Mouse (Mus musculus) intestine, postnatal 0 days (tissue): ENCODE data around the gene Ppp2r5b. TPM values are rescaled to one million over a fixed set of nuclear protein-coding genes. Genes with fewer than 3 reads are reported as not detected.

Experiments used
- ATAC-seq: fragments of 200-750 bp; cut with Nextera tagmentation; 2 replicates; pipeline ENCODE4 v1.8.0; 2017; ENCODE audit warnings: mild to moderate bottlenecking, moderate TSS enrichment, moderate library complexity
- H3K27ac ChIP-seq: fragments of 300-500 bp; sonication (generic); 2 replicates; pipeline ENCODE4 v1.5.1; 2014; ENCODE audit warnings: mild to moderate bottlenecking, low read depth, low read length, moderate library complexity
- H3K27me3 ChIP-seq: fragments of 300-500 bp; sonication (generic); replicated peaks from 2 replicates; pipeline ENCODE4 v1.6.1; 2014; ENCODE audit warnings: low read length, mixed read lengths; ENCODE audit not compliant: control insufficient read depth, insufficient read depth
- H3K36me3 ChIP-seq: fragments of 300-500 bp; sonication (generic); 2 replicates; pipeline ENCODE4 v1.6.1; 2014; ENCODE audit warnings: mild to moderate bottlenecking, moderate library complexity; ENCODE audit not compliant: control insufficient read depth, insufficient read depth
- H3K4me1 ChIP-seq: fragments of 300-500 bp; sonication (generic); replicated peaks from 2 replicates; pipeline ENCODE4 v1.6.1; 2014; ENCODE audit warnings: antibody characterized with exemption, low read length, mixed read lengths; ENCODE audit not compliant: control insufficient read depth, insufficient read depth
- H3K4me2 ChIP-seq: fragments of 300-500 bp; sonication (generic); replicated peaks from 2 replicates; pipeline ENCODE4 v1.6.1; 2014; ENCODE audit warnings: low read depth, mild to moderate bottlenecking, moderate library complexity
- H3K4me3 ChIP-seq: fragments of 300-500 bp; sonication (generic); 2 replicates; pipeline ENCODE4 v1.5.1; 2014; ENCODE audit warnings: low read depth, low read length
- H3K9ac ChIP-seq: fragments of 300-500 bp; sonication (generic); 2 replicates; pipeline ENCODE4 v1.6.1; 2014; ENCODE audit warnings: mild to moderate bottlenecking, low read depth, low read length
- H3K9me3 ChIP-seq: fragments of 300-500 bp; sonication (generic); 2 replicates; pipeline ENCODE4 v1.6.1; 2016; ENCODE audit warnings: mixed run types; ENCODE audit not compliant: control insufficient read depth
- CTCF ChIP-seq: sonication (generic); IDR thresholded peaks from 2 replicates; pipeline ENCODE4 v1.5.1; 2016; ENCODE audit warnings: low read depth, mild to moderate bottlenecking, control low read depth, antibody characterized with exemption, moderate library complexity
- WGBS: fragments of 180-500 bp; shearing (Covaris S2); extraction: QIAGEN DNeasy Blood & Tissue Kit; methylation state at CpG from one replicate; pipeline ENCODE4 v1.1.7; 2014; 5-methylcytosine and 5-hydroxymethylcytosine counted together
- polyA plus RNA-seq: library from polyadenylated mRNA; unstranded; fragments of >200 nt; fragmentation: Nextera tagmentation; extraction: Ambion mirVana; gene quantifications from 2 replicates; pipeline ENCODE4 v1.2.1, GENCODE M21; 2015

Gene Ppp2r5b
- polyA plus RNA-seq, 1 experiment from 2014 or later: 15.2 TPM

DNA sequence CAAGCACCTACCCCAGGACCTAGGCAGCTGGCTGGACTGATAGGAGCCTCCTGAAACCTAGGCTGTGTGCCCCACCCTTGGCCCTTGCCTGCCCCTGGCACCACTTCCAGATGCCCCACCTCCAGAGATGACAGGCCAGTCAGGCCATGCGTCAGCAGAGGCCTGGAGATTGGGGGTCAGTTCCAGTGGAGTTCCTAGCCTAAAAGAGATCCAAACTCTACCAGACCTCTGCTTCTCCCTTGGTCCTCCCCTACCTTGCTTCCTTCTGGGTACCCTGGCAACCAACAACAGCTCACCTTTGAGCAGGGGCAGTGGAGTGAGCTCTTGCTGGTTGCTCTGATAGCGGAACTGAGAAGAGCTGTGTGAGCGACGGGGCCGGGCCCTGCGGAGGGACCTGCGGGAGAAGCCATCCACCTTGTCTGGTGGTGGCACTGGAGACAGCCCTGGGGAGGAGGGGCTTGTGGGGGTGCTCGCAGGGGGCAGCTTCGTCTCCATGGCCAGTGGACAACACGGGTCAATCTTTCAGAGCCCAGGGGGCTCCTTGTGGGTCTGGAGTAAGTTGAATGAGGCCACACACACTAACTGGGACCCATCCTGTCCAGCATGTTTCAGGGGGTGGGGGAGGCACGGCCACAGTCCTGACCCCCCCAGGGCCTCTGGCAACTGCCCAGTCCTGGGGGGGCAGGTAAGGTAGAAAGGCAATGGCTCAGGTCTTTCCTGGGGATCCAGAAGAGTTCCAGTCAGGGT lies 1.2 kb downstream of the Ppp2r5b start:
- H3K4me3 ChIP-seq: peak overlapping the region; percentile 71
- H3K4me2 ChIP-seq: peak overlapping the region; percentile 88
- H3K9ac ChIP-seq: peak overlapping the region; percentile 74; the same call in 1 of the 2 replicates
- 61% methylated on average over 11 of the region's 11 CpGs for WGBS
- peaks cover 8% of the 10 kb centered on the region; the same call in 1 of the 2 replicates for H3K4me1 ChIP-seq
- no peak overlapping the region for H3K27ac ChIP-seq
- H3K36me3 ChIP-seq: peaks cover 30% of the 10 kb centered on the region
- no peaks in the 10 kb centered on the region for H3K9me3 ChIP-seq
- ATAC-seq: no peak
- no peak for TF ChIP-seq CTCF
- no peaks in the 10 kb centered on the region for H3K27me3 ChIP-seq

DNA sequence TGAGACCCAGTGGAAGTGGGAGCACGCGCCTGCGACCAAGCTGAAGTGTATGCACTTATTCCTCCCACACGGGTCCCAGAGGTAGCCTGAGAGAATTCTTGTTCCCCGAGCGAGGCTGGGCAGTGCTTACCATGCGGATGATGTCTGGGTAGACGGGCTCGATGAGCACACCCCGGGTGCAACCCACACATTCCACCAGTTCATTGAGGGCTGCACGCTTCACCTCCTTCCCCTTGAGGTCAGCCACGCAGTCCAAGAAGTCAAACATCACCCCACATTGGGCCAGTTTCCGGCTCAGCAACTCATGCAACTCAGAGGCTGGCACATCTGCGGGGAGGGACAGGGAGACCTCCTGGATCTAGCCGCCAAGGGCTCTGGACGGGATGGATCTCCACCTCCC lies 2.0 kb downstream of the Ppp2r5b start:
- no peak for ATAC-seq
- H3K4me2 ChIP-seq: no peak overlapping the region

DNA sequence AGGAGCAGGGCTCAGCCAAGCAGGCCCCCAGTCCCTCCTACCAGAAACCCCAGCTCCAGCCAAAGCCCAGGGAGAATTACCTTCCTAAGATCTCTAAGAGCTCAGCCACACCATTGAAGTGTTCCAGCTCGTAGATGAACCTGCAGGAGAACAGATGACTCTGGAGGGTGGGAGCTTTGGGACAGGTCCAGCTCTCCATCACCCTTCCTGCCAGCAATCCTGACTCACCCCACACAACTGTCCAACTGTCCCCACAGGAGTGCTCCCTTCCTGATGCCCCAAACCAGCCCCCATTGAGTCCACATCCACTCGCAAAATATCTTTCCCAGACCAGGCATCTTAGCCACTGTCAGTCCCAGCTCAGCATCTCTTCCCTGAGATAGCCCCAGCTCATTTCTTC lies 4.6 kb downstream of the Ppp2r5b start:
- 98% methylated on average over 2 of the region's 2 CpGs for WGBS
- Histone ChIP-seq H3K4me3 (no peak overlapping the region), H3K27ac (no peak overlapping the region), H3K9ac (no peak overlapping the region), H3K9me3 (no peaks in the 10 kb centered on the region), H3K4me1 (peaks cover 8% of the 10 kb centered on the region; the same call in 1 of the 2 replicates), H3K36me3 (peaks cover 56% of the 10 kb centered on the region), H3K4me2 (no peak overlapping the region), H3K27me3 (no peaks in the 10 kb centered on the region)
- ATAC-seq: no peak
- TF ChIP-seq CTCF: no peak

More for the DNA sequence above, 2.0 kb downstream of the Ppp2r5b start:
- TF ChIP-seq CTCF: no peak
- Histone ChIP-seq H3K4me1 (peaks cover 8% of the 10 kb centered on the region; the same call in 1 of the 2 replicates), H3K36me3 (peaks cover 39% of the 10 kb centered on the region), H3K4me3 (no peak overlapping the region), H3K27me3 (no peaks in the 10 kb centered on the region), H3K27ac (no peak overlapping the region), H3K9me3 (no peaks in the 10 kb centered on the region), H3K9ac (no peak overlapping the region)
- 92% methylated on average over 16 of the region's 16 CpGs for WGBS

DNA sequence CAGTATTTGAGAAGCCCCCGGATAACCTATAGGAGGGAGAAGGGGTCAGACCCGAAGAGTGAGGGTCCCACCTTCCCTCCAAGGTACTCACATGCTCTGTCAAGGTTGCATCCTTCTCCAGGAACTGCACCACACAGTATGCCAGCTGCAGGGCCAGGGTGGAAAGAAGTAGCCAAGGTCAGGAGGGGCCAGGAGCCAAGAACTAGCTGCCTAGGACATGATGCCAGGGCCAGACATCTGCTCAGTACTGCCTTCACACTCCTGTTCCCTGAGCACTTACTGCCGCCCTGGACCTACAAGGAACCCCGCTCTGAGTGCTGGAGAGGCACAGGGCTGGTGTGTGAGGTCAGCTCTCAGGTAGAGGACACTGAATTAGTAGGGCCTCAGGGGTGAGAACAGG lies 5.3 kb downstream of the Ppp2r5b start:
- Histone ChIP-seq H3K27ac (no peak overlapping the region), H3K4me2 (no peak overlapping the region), H3K9me3 (no peaks in the 10 kb centered on the region), H3K27me3 (no peaks in the 10 kb centered on the region), H3K4me3 (no peak overlapping the region), H3K4me1 (peaks cover 8% of the 10 kb centered on the region; the same call in 1 of the 2 replicates), H3K36me3 (peaks cover 56% of the 10 kb centered on the region), H3K9ac (no peak overlapping the region)
- no peak for ATAC-seq
- TF ChIP-seq CTCF: no peak
- 83% methylated on average over 4 of the region's 4 CpGs for WGBS

DNA sequence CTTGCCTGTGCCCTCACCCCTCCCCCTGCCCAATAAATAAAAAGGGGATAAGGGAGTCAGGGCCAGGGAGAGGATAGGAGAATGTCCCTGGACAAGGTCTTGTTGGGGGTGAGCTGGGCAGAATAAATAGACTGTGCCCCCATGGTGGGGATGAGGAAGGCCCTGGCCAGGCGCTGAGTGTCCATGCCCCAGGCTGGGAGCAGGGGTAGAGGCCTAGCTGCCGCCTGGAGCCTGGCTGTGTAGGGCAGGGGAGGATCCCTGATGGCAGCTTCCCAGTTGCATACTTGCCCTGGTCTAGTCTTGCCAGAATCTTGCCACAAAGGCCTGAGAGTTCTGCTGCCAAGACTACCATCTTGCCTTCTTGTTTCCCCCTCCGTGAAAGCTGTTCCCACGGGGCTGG lies 7.8 kb downstream of the Ppp2r5b start:
- H3K9ac ChIP-seq: no peak overlapping the region
- no peak overlapping the region for H3K27ac ChIP-seq
- no peak for TF ChIP-seq CTCF
- no peak overlapping the region for H3K4me3 ChIP-seq
- no peaks in the 10 kb centered on the region for H3K9me3 ChIP-seq
- H3K27me3 ChIP-seq: no peaks in the 10 kb centered on the region
- H3K4me2 ChIP-seq: no peak overlapping the region
- WGBS: 89% methylated on average over 4 of the region's 4 CpGs
- no peak for ATAC-seq
- H3K4me1 ChIP-seq: no peaks in the 10 kb centered on the region
- H3K36me3 ChIP-seq: peaks cover 54% of the 10 kb centered on the region

DNA sequence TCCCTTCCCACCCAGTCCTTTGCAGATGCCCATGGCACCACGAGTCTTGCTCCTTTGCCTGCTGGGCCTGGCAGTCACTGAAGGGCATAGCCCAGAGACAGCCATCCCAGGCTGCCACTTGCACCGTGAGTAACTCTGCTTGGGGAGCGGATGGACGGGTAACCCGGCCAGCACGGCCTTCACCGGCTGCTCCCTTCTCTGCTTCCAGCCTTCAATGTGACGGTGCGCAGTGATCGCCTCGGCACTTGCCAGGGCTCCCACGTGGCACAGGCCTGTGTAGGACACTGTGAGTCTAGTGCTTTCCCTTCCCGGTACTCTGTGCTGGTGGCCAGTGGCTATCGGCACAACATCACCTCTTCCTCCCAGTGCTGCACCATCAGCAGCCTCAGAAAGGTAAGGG lies 8.9 kb downstream of the Ppp2r5b start:
- ATAC-seq: no peak
- H3K9ac ChIP-seq: no peak overlapping the region
- WGBS: 88% methylated on average over 14 of the region's 14 CpGs
- TF ChIP-seq CTCF: no peak
- H3K4me1 ChIP-seq: no peaks in the 10 kb centered on the region
- H3K27ac ChIP-seq: no peak overlapping the region
- no peaks in the 10 kb centered on the region for H3K9me3 ChIP-seq
- no peak overlapping the region for H3K4me3 ChIP-seq
- no peaks in the 10 kb centered on the region for H3K27me3 ChIP-seq
- peaks cover 44% of the 10 kb centered on the region for H3K36me3 ChIP-seq
- H3K4me2 ChIP-seq: no peak overlapping the region
